Mouse (Mus musculus) spleen, adult 2 months (tissue): Measurements from ENCODE around the gene Nap1l1. TPM values are rescaled to one million over a fixed set of nuclear protein-coding genes. Genes with fewer than 3 reads are reported as not detected.

Source experiments
- DNase-seq, 2 experiments: peaks; one replicate each; pipeline versions ENCODE4 v3.0.0 to v3.0.0-alpha.2; 2012 to 2021; ENCODE audit warnings: low spot score in 2 of 2, low read depth in 1 of 2
- H3K27ac ChIP-seq: fragments of 200-500 bp; 2 replicates; pipeline ENCODE4 v1.5.1; 2012; ENCODE audit warnings: low read length, inconsistent platforms; ENCODE audit not compliant: insufficient read depth
- H3K27me3 ChIP-seq: fragments of 200-500 bp; 2 replicates; pipeline ENCODE4 v1.6.1; 2012; ENCODE audit warnings: mild to moderate bottlenecking, moderate library complexity, low read length, inconsistent platforms; ENCODE audit not compliant: control insufficient read depth, insufficient read depth
- H3K36me3 ChIP-seq: fragments of 200-500 bp; 2 replicates; pipeline ENCODE4 v1.6.1; 2012; ENCODE audit warnings: mild to moderate bottlenecking, low read length, inconsistent platforms; ENCODE audit not compliant: control insufficient read depth, insufficient read depth
- H3K4me1 ChIP-seq: fragments of 200-500 bp; 2 replicates; pipeline ENCODE4 v1.6.1; 2011; ENCODE audit warnings: inconsistent platforms; ENCODE audit not compliant: control insufficient read depth, insufficient read depth, insufficient read length
- H3K4me3 ChIP-seq: fragments of 200-500 bp; 2 replicates; pipeline ENCODE4 v1.5.1; 2011; ENCODE audit warnings: mild to moderate bottlenecking, inconsistent platforms; ENCODE audit not compliant: insufficient read depth, insufficient read length; ENCODE audit errors: extremely low read depth
- CTCF ChIP-seq: fragments of 200-500 bp; IDR thresholded peaks from 2 replicates; pipeline ENCODE4 v1.5.1; 2011; ENCODE audit warnings: mild to moderate bottlenecking, inconsistent platforms; ENCODE audit not compliant: insufficient read depth, insufficient read length, insufficient replicate concordance; ENCODE audit errors: extremely low read depth
- POLR2A ChIP-seq: fragments of 200-500 bp; IDR thresholded peaks from 2 replicates; pipeline ENCODE4 v1.6.1; 2011; ENCODE audit warnings: low read depth, low read length, inconsistent platforms
- WGBS: fragments of 180-500 bp; shearing (Covaris S2); methylation state at CpG from one replicate; pipeline ENCODE4 v1.1.7; 2018; 5-methylcytosine and 5-hydroxymethylcytosine counted together
- polyA plus RNA-seq: library from polyadenylated mRNA; depleted of rRNA; stranded (reverse); fragments of >200 nt; gene quantifications from 2 replicates; pipeline ENCODE4 v1.2.3, GENCODE M21; 2012

Gene Nap1l1
- polyA plus RNA-seq, 1 experiment: 10.4 TPM

- TF ChIP-seq POLR2A (no peak), CTCF (no peak)
- DNase-seq: no peak
- Histone ChIP-seq H3K4me1 (peaks cover 8% of the 10 kb centered on the region; the same call in 1 of the 2 replicates), H3K36me3 (no peaks in the 10 kb centered on the region), H3K27me3 (no peaks in the 10 kb centered on the region), H3K4me3 (no peak overlapping the region), H3K27ac (no peak overlapping the region)
- 71% methylated on average over 8 of the region's 8 CpGs for WGBS
Measured at GRCm38 (mm10) chr10:111509103-111509784, 36.2 kb downstream of the Nap1l1 start.

DNA sequence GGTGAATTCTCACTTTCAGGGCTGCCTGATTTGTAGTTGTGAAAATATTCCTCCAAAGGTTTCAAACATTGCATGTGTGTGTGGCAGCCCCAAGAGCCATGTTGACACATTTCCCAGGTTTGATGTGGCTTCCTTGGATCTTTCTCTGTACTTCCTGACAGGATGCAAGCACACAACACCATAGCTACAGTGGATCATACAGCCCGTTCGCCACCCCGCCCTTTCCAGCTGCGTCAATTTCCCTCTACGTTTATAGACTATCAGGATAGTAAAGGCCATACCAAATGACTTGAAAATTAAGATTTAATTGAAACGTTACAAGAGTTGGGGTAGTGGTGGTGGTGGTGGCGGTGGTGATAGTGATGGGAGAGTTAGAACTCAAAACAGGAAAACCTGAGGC is 37.0 kb downstream of the Nap1l1 start:
- no peak for TF ChIP-seq POLR2A
- no peak for TF ChIP-seq CTCF
- Histone ChIP-seq H3K4me1 (peaks cover 8% of the 10 kb centered on the region; the same call in 1 of the 2 replicates), H3K36me3 (no peaks in the 10 kb centered on the region), H3K27ac (no peak overlapping the region), H3K27me3 (no peaks in the 10 kb centered on the region), H3K4me3 (no peak overlapping the region)
- 72% methylated on average over 7 of the region's 7 CpGs for WGBS
- no peak for DNase-seq

DNA sequence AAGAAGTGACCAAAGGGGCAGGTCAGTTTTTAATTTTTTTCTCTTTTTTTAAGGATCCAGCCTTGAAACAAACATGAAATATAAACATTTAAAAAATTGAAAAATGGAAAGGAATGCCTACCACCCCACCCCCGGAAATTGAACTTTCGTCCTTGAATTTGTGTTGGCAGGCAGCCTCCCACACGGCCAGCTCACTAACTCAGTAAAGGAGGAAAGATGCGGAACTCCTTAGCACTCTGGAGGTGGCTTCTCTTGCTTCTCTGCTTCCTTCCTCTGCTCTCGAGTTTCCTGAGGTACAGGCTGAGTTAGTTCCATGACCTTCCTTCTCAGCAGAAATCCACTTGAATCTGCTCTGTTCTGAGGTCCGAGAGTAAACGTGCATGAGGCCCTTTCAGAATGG is 37.8 kb downstream of the Nap1l1 start:
- Histone ChIP-seq H3K36me3 (no peaks in the 10 kb centered on the region), H3K4me3 (no peak overlapping the region), H3K27ac (no peak overlapping the region), H3K27me3 (no peaks in the 10 kb centered on the region), H3K4me1 (peaks cover 8% of the 10 kb centered on the region; the same call in 1 of the 2 replicates)
- 25% methylated on average over 7 of the region's 7 CpGs for WGBS
- no peak for DNase-seq
- TF ChIP-seq CTCF (no peak), POLR2A (no peak)

DNA sequence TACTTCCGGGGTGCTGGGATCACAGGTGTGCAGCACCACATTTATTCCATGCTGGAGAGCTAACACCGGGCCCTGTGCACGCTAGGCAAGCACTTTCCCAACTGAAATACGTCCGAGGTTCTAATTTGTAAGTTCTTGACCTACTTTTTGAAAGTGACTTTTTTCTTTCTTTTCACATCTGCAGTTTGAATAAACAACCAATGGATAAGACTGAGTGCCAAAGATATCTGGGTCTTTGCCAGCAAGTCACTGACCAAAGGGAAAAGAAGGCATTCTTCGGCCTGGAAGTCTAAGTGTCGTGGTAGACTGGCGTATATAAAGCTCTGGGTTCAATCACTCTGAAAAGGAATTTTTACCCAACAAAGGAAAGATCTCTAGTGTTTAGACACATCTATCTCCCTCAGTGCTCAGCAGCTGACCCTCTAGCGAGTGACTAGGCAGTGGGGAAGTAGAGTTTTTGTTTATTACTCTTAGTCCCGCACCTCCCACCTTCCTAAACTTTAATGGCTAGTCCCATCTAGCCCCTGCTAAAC is 39.1 kb downstream of the Nap1l1 start:
- TF ChIP-seq CTCF (no peak), POLR2A (no peak)
- peaks cover 14% of the 10 kb centered on the region; the same call in 1 of the 2 replicates for H3K4me1 ChIP-seq
- H3K4me3 ChIP-seq: no peak overlapping the region
- DNase-seq: no peak
- no peaks in the 10 kb centered on the region for H3K27me3 ChIP-seq
- no peaks in the 10 kb centered on the region for H3K36me3 ChIP-seq
- no peak overlapping the region for H3K27ac ChIP-seq
- 87% methylated on average over 10 of the region's 10 CpGs for WGBS

- 80% methylated on average over 5 of the region's 5 CpGs for WGBS
- Histone ChIP-seq H3K4me1 (peaks cover 6% of the 10 kb centered on the region; the same call in 1 of the 2 replicates), H3K36me3 (no peaks in the 10 kb centered on the region), H3K27me3 (no peaks in the 10 kb centered on the region), H3K27ac (no peak overlapping the region), H3K4me3 (no peak overlapping the region)
- TF ChIP-seq POLR2A (no peak), CTCF (no peak)
- DNase-seq: no peak
Measured at GRCm38 (mm10) chr10:111514282-111514885, 41.4 kb downstream of the Nap1l1 start.

DNA sequence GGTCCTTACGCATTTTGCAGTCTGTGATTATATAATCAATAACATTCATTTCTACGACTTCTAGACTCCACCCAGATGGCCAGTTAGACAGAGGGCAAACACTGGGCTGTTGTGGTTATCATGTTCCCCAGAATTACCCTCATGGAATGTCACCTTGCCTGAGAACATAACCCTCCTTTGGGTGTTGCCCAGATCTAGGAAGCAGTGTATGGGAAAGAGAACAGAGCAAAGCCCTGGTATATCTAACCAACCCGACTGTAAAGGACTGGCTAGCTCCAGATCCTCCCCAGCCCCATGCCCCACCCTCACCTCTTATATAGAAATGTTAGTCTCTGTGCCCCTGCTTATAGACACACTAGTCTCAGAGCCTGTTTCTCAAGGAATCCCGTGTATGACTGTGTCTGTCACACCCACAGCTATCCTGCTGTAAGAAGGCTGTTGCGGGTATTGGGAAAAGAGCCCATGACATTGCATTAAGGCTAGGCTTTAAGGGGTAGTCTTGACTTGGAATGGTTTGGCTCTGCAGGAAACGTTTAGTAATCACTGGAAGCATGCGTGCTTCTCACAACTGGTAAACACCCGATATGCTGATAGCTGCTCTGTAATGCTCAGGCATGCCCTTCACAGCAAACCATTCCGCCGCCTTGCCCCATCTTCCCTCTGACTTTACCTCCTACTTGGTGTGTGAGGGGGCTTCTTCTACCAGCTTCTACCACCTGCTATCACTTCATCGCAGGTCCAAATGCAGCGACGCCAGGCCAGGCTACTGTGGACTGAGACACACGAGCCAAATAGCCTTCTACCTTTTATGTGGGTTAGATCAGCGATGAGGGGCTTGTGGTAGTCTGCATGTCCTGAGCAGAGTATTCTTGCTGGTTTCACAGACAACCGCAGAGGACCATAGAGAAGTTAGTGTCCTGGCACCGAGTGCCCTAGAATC is 42.3 kb downstream of the Nap1l1 start:
- DNase-seq: no peak
- H3K4me3 ChIP-seq: no peak overlapping the region
- H3K36me3 ChIP-seq: no peaks in the 10 kb centered on the region
- WGBS: 85% methylated on average over 17 of the region's 17 CpGs
- H3K4me1 ChIP-seq: peaks cover 6% of the 10 kb centered on the region; the same call in 1 of the 2 replicates
- H3K27me3 ChIP-seq: no peaks in the 10 kb centered on the region
- TF ChIP-seq POLR2A (no peak), CTCF (no peak)
- no peak overlapping the region for H3K27ac ChIP-seq
